Mouse (Mus musculus) left cerebral cortex, postnatal 10 days (tissue): ENCODE results near the gene Car4. TPM values are rescaled to one million over a fixed set of nuclear protein-coding genes. Genes with fewer than 3 reads are reported as not detected.

ENCODE experiments used
- DNase-seq, 2 experiments: peaks; one replicate each; pipeline ENCODE4 v3.0.0; 2021 to 2022; ENCODE audit warnings: low spot score in 2 of 2, mixed read lengths in 1 of 2; ENCODE audit errors: extremely low spot score in 1 of 2
- intact Hi-C: fragments of 180-260 bp; cut with DNase I; formaldehyde crosslinking; loops from one replicate; pipeline ENCODE4 v1.15.1; 2025
- total RNA-seq, 2 experiments: library from RNA; stranded (reverse); gene quantifications; 2 replicates each; pipeline ENCODE4 v1.2.3; 2021

The Car4 gene
- total RNA-seq, 2 experiments from 2014 or later = 44.2 to 49.6 TPM

GRCm38 (mm10) chr11:84948526-84948925 lies 9.1 kb upstream of the Car4 start:
- DNase-seq = no peak
- intact Hi-C loops = no loop called here

- intact Hi-C loops = no loop called here
Measured at GRCm38 (mm10) chr11:84952611-84953010, 5.0 kb upstream of the Car4 start.

GRCm38 (mm10) chr11:84956400-84956799 lies 1.2 kb upstream of the Car4 start:
- intact Hi-C loops = no loop called here
- peak in 1 of 2 experiments; percentile 50 for DNase-seq

More at GRCm38 (mm10) chr11:84952611-84953010, 5.0 kb upstream of the Car4 start:
- no peak for DNase-seq

GRCm38 (mm10) chr11:84957171-84957570 lies 415 bp upstream of the Car4 start:
- DNase-seq = no peak
- intact Hi-C loops = no loop called here

- no peak for DNase-seq
- intact Hi-C loops = no loop called here
Measured at GRCm38 (mm10) chr11:84958271-84958630, 665 bp downstream of the Car4 start.

GRCm38 (mm10) chr11:84959181-84959580 lies 1.6 kb downstream of the Car4 start:
- DNase-seq = no peak
- intact Hi-C loops = no loop called here

- intact Hi-C loops = no loop called here
- peak in 1 of 2 experiments; percentile 62 for DNase-seq
Measured at GRCm38 (mm10) chr11:84959701-84960181, 2.2 kb downstream of the Car4 start.

GRCm38 (mm10) chr11:84960291-84960690 lies 2.7 kb downstream of the Car4 start:
- intact Hi-C loops = no loop called here
- no peak for DNase-seq

GRCm38 (mm10) chr11:84960780-84961179 lies 3.2 kb downstream of the Car4 start:
- DNase-seq = no peak
- intact Hi-C loops = no loop called here

- no peak for DNase-seq
- intact Hi-C loops = no loop called here
Measured at GRCm38 (mm10) chr11:84961571-84961970, 4.0 kb downstream of the Car4 start.

GRCm38 (mm10) chr11:84962536-84962935 lies 5.0 kb downstream of the Car4 start:
- intact Hi-C loops = no loop called here
- DNase-seq = no peak

- intact Hi-C loops = no loop called here
- DNase-seq = no peak
Measured at GRCm38 (mm10) chr11:84963556-84963955, 6.0 kb downstream of the Car4 start.

GRCm38 (mm10) chr11:84966696-84967095 lies 9.1 kb downstream of the Car4 start:
- no peak for DNase-seq
- intact Hi-C loops = no loop called here

GRCm38 (mm10) chr11:84967113-84967512 lies 9.5 kb downstream of the Car4 start:
- intact Hi-C loops = no loop called here
- DNase-seq = no peak

GRCm38 (mm10) chr11:84968309-84968708 lies 10.7 kb downstream of the Car4 start:
- DNase-seq = no peak
- intact Hi-C loops = no loop called here

- intact Hi-C loops = no loop called here
- peak in 1 of 2 experiments; percentile 91 for DNase-seq
Measured at GRCm38 (mm10) chr11:84968775-84969174, 11.2 kb downstream of the Car4 start.

- intact Hi-C loops = no loop called here
- peak in 1 of 2 experiments; percentile 59 for DNase-seq
Measured at GRCm38 (mm10) chr11:84972067-84972466, 14.5 kb downstream of the Car4 start.

- intact Hi-C loops = no loop called here
Measured at GRCm38 (mm10) chr11:84973661-84974060, 16.1 kb downstream of the Car4 start.

GRCm38 (mm10) chr11:84974582-84974981 lies 17.0 kb downstream of the Car4 start:
- intact Hi-C loops = no loop called here
- DNase-seq = no peak

More at GRCm38 (mm10) chr11:84973661-84974060, 16.1 kb downstream of the Car4 start:
- no peak for DNase-seq

- intact Hi-C loops = no loop called here
- no peak for DNase-seq
Measured at GRCm38 (mm10) chr11:84976706-84977105, 19.1 kb downstream of the Car4 start.

- DNase-seq = no peak
- intact Hi-C loops = no loop called here
Measured at GRCm38 (mm10) chr11:84977385-84977952, 19.9 kb downstream of the Car4 start.
